Mouse (Mus musculus) CH12.LX (cell line): ENCODE results near the gene Fam89a. TPM values are rescaled to one million over a fixed set of nuclear protein-coding genes. Genes with fewer than 3 reads are reported as not detected.

ENCODE experiments used
- DNase-seq: peaks from one replicate; pipeline ENCODE4 v3.0.0-alpha.2; 2013; ENCODE audit errors: extremely low read depth
- H3K27ac ChIP-seq: 2 replicates; pipeline ENCODE4 v1.5.1; 2012; ENCODE audit warnings: low read depth, mild to moderate bottlenecking, control low read depth, moderate library complexity; ENCODE audit not compliant: insufficient read depth
- H3K27me3 ChIP-seq: replicated peaks from 2 replicates; pipeline ENCODE3; 2012; ENCODE audit warnings: inconsistent platforms
- H3K36me3 ChIP-seq, 2 experiments: replicated peaks in 1 of 2; 2 replicates each; pipeline versions ENCODE3 to v1.6.1; 2012; ENCODE audit warnings: inconsistent platforms in 1 of 2, low read length in 1 of 2, mild to moderate bottlenecking in 1 of 2, mixed read lengths in 1 of 2, moderate library complexity in 1 of 2; ENCODE audit not compliant: control insufficient read depth in 1 of 2, insufficient read depth in 1 of 2
- H3K4me1 ChIP-seq, 2 experiments: 2 replicates each; pipeline ENCODE4 v1.6.1; 2012; ENCODE audit warnings: inconsistent platforms in 1 of 2, moderate library complexity in 1 of 2; ENCODE audit not compliant: insufficient read depth in 2 of 2, control insufficient read depth in 1 of 2
- H3K4me2 ChIP-seq: 2 replicates; pipeline ENCODE4 v1.6.1; 2012; ENCODE audit warnings: low read depth, mild to moderate bottlenecking, control low read depth; ENCODE audit not compliant: poor library complexity, insufficient read depth, severe bottlenecking
- H3K4me3 ChIP-seq, 3 experiments: fragments of 150-350 bp in 1 of 3; sonication (generic) in 1 of 3; replicated peaks in 1 of 3; 2 replicates each; pipeline versions ENCODE3 to v1.5.1; 2011 to 2012; ENCODE audit warnings: low read depth in 2 of 3, low read length in 2 of 3, mild to moderate bottlenecking in 2 of 3, moderate library complexity in 2 of 3, control low read depth in 1 of 3, improper control_type of control experiment in 1 of 3, inconsistent platforms in 1 of 3, mixed read lengths in 1 of 3; ENCODE audit not compliant: poor library complexity in 1 of 3
- H3K79me2 ChIP-seq: replicated peaks from 2 replicates; pipeline ENCODE4 v1.6.1; 2012; ENCODE audit warnings: mild to moderate bottlenecking, moderate library complexity; ENCODE audit not compliant: control insufficient read depth, poor library complexity, insufficient read depth, severe bottlenecking; ENCODE audit errors: extremely low read depth
- H3K9ac ChIP-seq: 2 replicates; pipeline ENCODE4 v1.6.1; 2012; ENCODE audit warnings: low read depth, mild to moderate bottlenecking, control low read depth, moderate library complexity; ENCODE audit not compliant: insufficient read depth
- H3K9me3 ChIP-seq: replicated peaks from 2 replicates; pipeline ENCODE3; 2012; ENCODE audit warnings: low read length, inconsistent platforms, mixed read lengths
- GABPA ChIP-seq: IDR thresholded peaks from 2 replicates; pipeline ENCODE4 v1.6.1; 2012; ENCODE audit warnings: low read depth, low read length, improper control_type of control experiment, inconsistent platforms; ENCODE audit not compliant: insufficient replicate concordance
- HCFC1 ChIP-seq: IDR thresholded peaks from 2 replicates; pipeline ENCODE4 v1.6.1; 2012; ENCODE audit warnings: low read depth, mild to moderate bottlenecking, inconsistent platforms, low read length, improper control_type of control experiment
- IRF4 ChIP-seq: IDR thresholded peaks from 2 replicates; pipeline ENCODE4 v1.6.1; 2014; ENCODE audit warnings: low read depth, mild to moderate bottlenecking, inconsistent platforms, low read length, improper control_type of control experiment
- JUND ChIP-seq: conservative IDR thresholded peaks from 2 replicates; pipeline ENCODE4 v1.6.1; 2011; ENCODE audit warnings: low read depth, low read length, improper control_type of control experiment
- MAX ChIP-seq: IDR thresholded peaks from 2 replicates; pipeline ENCODE4 v1.6.1; 2011; ENCODE audit warnings: low read length, improper control_type of control experiment
- MAZ ChIP-seq: IDR thresholded peaks from 2 replicates; pipeline ENCODE4 v1.6.1; 2012; ENCODE audit warnings: low read depth, mild to moderate bottlenecking, inconsistent platforms, low read length, improper control_type of control experiment, moderate library complexity
- MEF2A ChIP-seq: IDR thresholded peaks from 2 replicates; pipeline ENCODE4 v1.6.1; 2014; ENCODE audit warnings: low read depth, mild to moderate bottlenecking, inconsistent platforms, low read length, improper control_type of control experiment, borderline replicate concordance
- MXI1 ChIP-seq: IDR thresholded peaks from 2 replicates; pipeline ENCODE4 v1.6.1; 2011; ENCODE audit warnings: mild to moderate bottlenecking, low read depth, low read length, improper control_type of control experiment
- NRF1 ChIP-seq: IDR thresholded peaks from 2 replicates; pipeline ENCODE4 v1.6.1; 2014; ENCODE audit warnings: low read depth, mild to moderate bottlenecking, inconsistent platforms, low read length, improper control_type of control experiment, moderate library complexity
- POLR2A ChIP-seq: IDR thresholded peaks from 2 replicates; pipeline ENCODE4 v1.6.1; 2011; ENCODE audit warnings: low read depth, mild to moderate bottlenecking, improper control_type of control experiment, low read length
- RAD21 ChIP-seq: IDR thresholded peaks from 2 replicates; pipeline ENCODE4 v1.6.1; 2011; ENCODE audit warnings: low read depth, mild to moderate bottlenecking, low read length, improper control_type of control experiment, moderate library complexity
- SIN3A ChIP-seq: IDR thresholded peaks from 2 replicates; pipeline ENCODE4 v1.6.1; 2012; ENCODE audit warnings: low read length, improper control_type of control experiment, inconsistent platforms
- TBP ChIP-seq: conservative IDR thresholded peaks from 2 replicates; pipeline ENCODE4 v1.6.1; 2011; ENCODE audit warnings: low read depth, low read length, improper control_type of control experiment
- TCF12 ChIP-seq: IDR thresholded peaks from 2 replicates; pipeline ENCODE4 v1.6.1; 2014; ENCODE audit warnings: low read depth, mild to moderate bottlenecking, inconsistent platforms, low read length, improper control_type of control experiment
- UBTF ChIP-seq: IDR thresholded peaks from 2 replicates; pipeline ENCODE4 v1.6.1; 2012; ENCODE audit warnings: low read depth, mild to moderate bottlenecking, inconsistent platforms, low read length, improper control_type of control experiment, moderate library complexity
- USF1 ChIP-seq: IDR thresholded peaks from 2 replicates; pipeline ENCODE4 v1.6.1; 2014; ENCODE audit warnings: low read depth, mild to moderate bottlenecking, inconsistent platforms, low read length, improper control_type of control experiment
- USF2 ChIP-seq: conservative IDR thresholded peaks from 2 replicates; pipeline ENCODE4 v1.6.1; 2011; ENCODE audit warnings: low read depth, low read length, improper control_type of control experiment
- dilution Hi-C: fragments of 300-500 bp; cut with MboI; formaldehyde crosslinking; loops from 2 replicates; pipeline ENCODE4 v1.14.3; 2020; ENCODE audit warnings: low sequenced_read_pairs; ENCODE audit not compliant: extremely low pct_unique_long_range_greater_than_20kb, extremely low pct_ligation_motif_present
- in situ Hi-C: fragments of 300-500 bp; cut with MboI; formaldehyde crosslinking; loops from 3 replicates; pipeline ENCODE4 v1.14.3; 2019; ENCODE audit warnings: low sequenced_read_pairs, low pct_ligation_motif_present, low pct_unique_long_range_greater_than_20kb, mixed read lengths
- polyA plus RNA-seq: library from polyadenylated mRNA; unstranded; fragments of >175 nt; gene quantifications from 2 replicates; pipeline ENCODE4 v1.2.1, GENCODE M21; 2012; ENCODE audit warnings: low read depth; ENCODE audit not compliant: insufficient read length
- total RNA-seq, 2 experiments: library from RNA; depleted of rRNA; stranded (reverse); fragments of 300-350 nt in 1 of 2; fragments of >200 nt in 1 of 2; gene quantifications; 2 replicates each; pipeline ENCODE4 v1.2.3; 2012 to 2014

Fam89a gene
- total and polyA plus RNA-seq, 3 experiments, result 2.5 to 4.8 (median 3.7) TPM

DNA sequence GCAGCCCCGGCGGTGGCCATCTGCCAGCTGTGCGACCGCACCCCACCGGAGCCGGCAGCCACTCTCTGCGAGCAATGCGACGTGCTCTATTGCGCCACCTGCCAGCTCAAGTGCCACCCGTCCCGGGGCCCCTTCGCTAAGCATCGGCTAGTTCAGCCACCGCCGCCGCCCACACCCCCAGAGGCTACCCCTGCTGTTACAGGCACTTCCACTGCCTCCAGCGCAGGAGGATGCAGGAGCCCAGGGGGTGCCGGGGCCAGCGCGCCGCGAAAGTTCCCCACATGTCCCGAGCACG, 42.8 kb upstream of the Fam89a start:
- no peak overlapping the region for H3K27ac ChIP-seq
- H3K4me1 ChIP-seq, result peaks cover 7 to 20% of the 10 kb centered on the region in 2 experiments
- H3K9me3 ChIP-seq, result peaks cover 17% of the 10 kb centered on the region
- peaks cover 54% of the 10 kb centered on the region for H3K27me3 ChIP-seq
- H3K4me3 ChIP-seq, result no peak overlapping the region
- no peaks in the 10 kb centered on the region for H3K79me2 ChIP-seq
- no peak overlapping the region for H3K4me2 ChIP-seq
- H3K36me3 ChIP-seq, result no peaks in the 10 kb centered on the region
- DNase-seq, result no peak
- TF ChIP-seq JUND (no peak), IRF4 (no peak)
- dilution Hi-C loops (no loop called here), in situ Hi-C loops (no loop called here)
- no peak overlapping the region for H3K9ac ChIP-seq

GRCm38 (mm10) chr8:124793661-124794485, 42.2 kb upstream of the Fam89a start:
- in situ Hi-C loops, result no loop called here

GRCm38 (mm10) chr8:124793172-124793651, 41.6 kb upstream of the Fam89a start:
- in situ Hi-C loops, result no loop called here
- Histone ChIP-seq H3K79me2 (no peaks in the 10 kb centered on the region), H3K27ac (no peak overlapping the region), H3K36me3 (no peaks in the 10 kb centered on the region), H3K9ac (no peak overlapping the region), H3K4me3 (peak overlapping the region in 2 of 3 experiments; percentile 39 to 65), H3K9me3 (peaks cover 17% of the 10 kb centered on the region), H3K4me2 (peak overlapping the region; percentile 77), H3K4me1 (peaks cover 7 to 20% of the 10 kb centered on the region in 2 experiments), H3K27me3 (peaks cover 52% of the 10 kb centered on the region)
- DNase-seq, result peak; percentile 45
- dilution Hi-C loops, result no loop called here
- TF ChIP-seq JUND (no peak), UBTF (0 out of 2 replicates have a peak, but pooled peaks have one; percentile 56), NRF1 (peak; percentile 41; the same call in 1 of the 2 replicates), SIN3A (peak; percentile 90), MXI1 (peak; percentile 60; the same call in 1 of the 2 replicates)

More at GRCm38 (mm10) chr8:124793661-124794485, 42.2 kb upstream of the Fam89a start:
- Histone ChIP-seq H3K27me3 (peaks cover 54% of the 10 kb centered on the region), H3K4me3 (no peak overlapping the region), H3K4me2 (no peak overlapping the region), H3K9me3 (peaks cover 17% of the 10 kb centered on the region), H3K9ac (no peak overlapping the region), H3K36me3 (no peaks in the 10 kb centered on the region), H3K4me1 (peaks cover 7 to 20% of the 10 kb centered on the region in 2 experiments), H3K79me2 (no peaks in the 10 kb centered on the region), H3K27ac (no peak overlapping the region)
- dilution Hi-C loops, result no loop called here
- TF ChIP-seq HCFC1 (no peak), MAX (no peak), POLR2A (no peak), RAD21 (no peak), USF1 (no peak), TBP (no peak), MEF2A (no peak), GABPA (no peak), MAZ (no peak), TCF12 (no peak), USF2 (no peak)
- DNase-seq, result no peak
